Mouse (Mus musculus) megakaryocyte, adult 5-6 weeks (primary cell): ENCODE results near the gene Grm2. TPM values are rescaled to one million over a fixed set of nuclear protein-coding genes. Genes with fewer than 3 reads are reported as not detected.

ENCODE experiments used
- ATAC-seq: 2 replicates; pipeline ENCODE4 v1.8.0; 2016; ENCODE audit warnings: mild to moderate bottlenecking, inconsistent platforms; ENCODE audit not compliant: poor library complexity, severe bottlenecking
- total RNA-seq, 2 experiments: library from RNA; stranded (forward) in 1 of 2; stranded (reverse) in 1 of 2; fragments of 153-499, 151-499 nt in 1 of 2; fragments of 221-1000, 200-1000 nt in 1 of 2; gene quantifications; 2 replicates each; pipeline versions ENCODE4 v1.2.3 to v1.2.4; 2015 to 2017

The Grm2 gene
- not detected in 2 replicates for total RNA-seq (2015)
- not detected in 2 replicates for total RNA-seq (2017)

DNA sequence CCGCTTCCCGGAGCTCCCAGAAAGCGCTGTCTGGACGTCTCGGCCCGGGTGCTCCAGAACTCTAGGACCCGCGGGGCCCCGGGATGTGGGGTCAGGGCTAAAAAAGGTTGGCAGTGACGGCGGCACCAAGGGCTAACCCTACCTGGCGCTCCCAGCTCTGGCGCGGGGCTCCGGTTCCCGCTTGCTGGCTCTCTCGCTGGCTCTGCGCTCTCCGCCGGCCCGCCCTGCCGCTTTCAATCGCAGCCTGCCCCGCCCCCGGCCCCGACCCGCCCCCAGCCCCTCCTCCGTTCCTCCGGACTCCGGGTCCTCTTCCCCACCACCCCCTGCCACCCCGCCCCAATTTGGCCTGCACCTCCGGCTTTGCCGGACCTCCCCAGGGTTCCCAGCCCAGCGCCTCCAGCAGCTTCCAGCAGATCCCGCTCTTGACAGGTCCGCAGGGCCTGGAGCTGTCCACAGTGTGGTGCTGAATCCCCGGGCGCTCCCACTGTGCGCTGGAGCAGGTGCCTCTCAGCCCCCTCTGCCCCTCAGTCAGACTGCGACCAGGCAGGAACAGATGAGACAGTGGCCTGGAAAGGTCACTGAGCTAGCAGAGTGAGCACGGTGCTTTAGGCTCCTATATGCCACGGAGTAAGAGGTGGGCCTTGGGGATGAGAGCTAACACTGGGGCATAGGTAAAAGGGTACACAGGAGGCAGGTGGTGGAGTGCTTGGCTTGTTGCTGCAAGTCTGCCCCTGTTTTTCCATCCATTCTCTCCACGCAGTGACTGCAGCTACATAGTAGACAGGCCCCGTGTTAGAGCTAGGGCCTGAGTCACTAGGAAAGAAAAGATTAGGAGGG, at the start of gene Grm2:
Grm2 (minus strand) TSS at position 199 of the 837 bp plus-strand sequence.
- ATAC-seq, result 0 out of 2 replicates have a peak, but pooled peaks have one; percentile 21

DNA sequence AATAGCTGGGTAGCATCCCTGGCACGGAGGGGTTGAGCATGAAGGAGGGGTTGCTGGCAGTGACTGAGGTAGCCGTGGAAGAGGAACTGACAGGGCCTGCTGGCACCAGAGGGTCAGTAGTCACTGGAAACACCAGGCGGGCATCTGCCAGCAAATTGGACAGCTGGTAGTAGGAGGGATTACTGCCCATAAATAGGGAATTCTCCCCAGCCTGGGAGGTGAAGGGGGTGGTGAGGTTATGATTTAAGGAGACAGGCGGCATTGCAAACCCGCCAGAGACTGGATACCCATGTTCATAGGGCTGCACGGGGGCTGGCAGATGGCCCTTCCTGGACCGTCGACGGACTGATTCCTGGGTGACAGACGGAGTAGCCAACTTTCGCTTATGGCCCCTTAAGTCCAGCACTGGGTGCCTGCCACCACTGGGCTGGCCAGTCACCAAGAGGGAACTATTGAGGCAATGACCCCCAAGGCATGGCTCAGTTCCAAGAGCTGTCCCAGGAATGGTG, 37.1 kb upstream of the Grm2 start:
- ATAC-seq, result no peak

DNA sequence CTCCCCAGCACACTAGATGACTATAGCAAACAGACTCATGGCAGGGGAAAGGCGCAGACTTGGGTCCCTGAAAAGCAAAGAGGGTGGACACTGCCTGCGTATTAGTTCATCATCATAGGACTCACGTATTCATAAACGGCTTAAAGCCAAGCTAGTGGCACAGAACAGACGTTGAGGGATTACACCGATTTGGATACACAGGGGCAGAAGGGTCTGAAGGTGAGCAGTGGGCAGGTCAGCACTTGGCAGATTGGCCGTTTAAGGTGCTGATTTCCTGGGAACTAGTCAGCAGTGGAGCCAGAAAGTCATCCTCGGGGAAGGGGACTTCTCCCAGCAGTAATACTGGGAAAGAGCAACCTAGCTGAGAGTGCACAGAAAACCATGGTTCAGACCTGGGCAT, 33.0 kb upstream of the Grm2 start:
- no peak for ATAC-seq

DNA sequence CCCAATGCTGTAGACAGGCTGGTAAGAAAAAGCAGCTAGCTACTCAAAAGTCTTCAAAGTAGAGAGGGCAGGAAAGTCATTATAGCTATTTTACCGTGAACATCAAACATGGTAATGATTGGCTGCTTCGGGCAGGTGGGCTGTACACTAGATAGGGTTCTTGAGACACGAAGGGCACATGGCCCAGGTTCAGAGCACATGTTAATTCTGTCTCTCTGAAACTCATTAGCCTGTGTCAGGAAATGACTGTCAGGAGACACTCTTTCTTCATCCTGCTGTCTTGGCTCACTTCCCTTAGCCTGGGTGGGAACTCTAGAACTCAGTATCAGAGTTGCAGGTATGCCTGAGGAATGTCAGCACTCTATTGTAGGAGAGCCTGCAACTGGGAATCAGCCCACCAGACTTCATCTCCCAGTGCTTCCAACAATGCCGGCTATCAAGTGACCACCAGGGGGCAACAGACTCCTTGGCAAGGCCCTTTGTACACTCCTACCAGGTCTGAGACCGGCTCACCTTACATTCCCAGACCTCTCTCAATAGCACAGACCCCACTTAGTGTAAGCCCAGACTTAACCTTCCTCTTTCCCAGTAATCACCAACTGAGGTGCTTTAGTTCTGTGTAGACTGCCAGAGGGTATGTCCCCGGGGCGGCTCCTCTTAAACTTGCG, 31.2 kb upstream of the Grm2 start:
- peak; percentile 55 for ATAC-seq

DNA sequence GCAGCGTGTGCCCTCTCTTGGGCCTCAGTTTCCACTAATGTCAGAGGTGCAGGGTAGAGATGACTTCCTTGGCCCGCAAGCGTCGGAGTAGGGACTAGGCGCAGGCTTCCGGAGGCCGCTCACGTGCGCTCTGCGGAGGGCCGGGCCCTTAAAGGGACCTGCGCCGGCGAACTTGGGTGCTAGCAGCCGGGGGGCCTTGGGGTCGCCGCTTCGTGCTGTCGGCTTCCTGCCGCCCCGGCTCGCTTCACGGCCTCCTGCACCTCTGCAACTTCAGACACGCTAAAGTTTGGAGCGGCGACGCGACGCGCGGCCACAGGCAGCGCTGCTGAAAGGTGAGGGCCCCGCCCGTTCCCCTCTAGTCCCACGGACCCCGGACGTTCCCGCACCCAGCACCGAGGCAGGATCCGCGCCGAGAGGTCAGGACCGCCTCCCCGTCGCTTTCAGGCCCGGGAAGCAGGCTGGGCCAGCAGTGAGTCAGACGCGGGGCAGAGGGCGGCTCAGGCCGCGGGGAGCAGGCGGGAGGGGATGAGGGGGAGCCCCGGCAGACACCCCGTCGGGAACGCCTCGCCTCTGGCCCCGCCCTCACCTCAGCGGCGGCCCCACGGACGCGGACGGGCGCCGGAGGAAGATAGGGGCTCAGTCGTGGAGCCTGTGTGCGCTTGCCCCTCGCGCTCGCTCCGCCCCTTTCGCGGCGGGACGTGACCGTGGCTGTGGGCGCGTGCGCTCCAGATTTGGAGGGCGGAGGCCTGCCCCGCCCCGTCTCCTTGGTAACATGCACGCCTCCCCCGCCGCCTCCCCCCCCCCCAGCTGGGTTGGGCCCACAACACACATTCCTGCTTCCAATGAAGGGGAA, 29.6 kb upstream of the Grm2 start, which contains the start of gene Tex264:
Tex264 (minus strand) TSS at position 679 of the 853 bp plus-strand sequence.
- ATAC-seq, result peak; percentile 78

DNA sequence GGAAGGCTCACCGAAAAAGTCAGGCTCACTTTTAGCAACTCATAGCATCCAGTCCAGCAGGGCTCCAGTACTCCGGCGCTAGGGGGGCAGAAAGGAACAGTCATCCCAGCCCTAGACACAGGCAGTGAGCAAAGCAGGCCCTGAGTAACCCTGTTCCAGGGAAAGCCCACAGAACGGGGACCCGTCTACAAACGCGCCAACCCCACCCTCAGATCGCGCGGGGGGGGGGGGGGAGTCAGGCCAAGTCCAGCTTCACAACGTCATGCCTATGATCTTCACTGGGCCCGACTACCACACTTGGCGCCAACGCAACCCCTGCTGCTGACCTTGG, 29.0 kb upstream of the Grm2 start:
- ATAC-seq, result no peak; the same call in none of the 2 replicates

DNA sequence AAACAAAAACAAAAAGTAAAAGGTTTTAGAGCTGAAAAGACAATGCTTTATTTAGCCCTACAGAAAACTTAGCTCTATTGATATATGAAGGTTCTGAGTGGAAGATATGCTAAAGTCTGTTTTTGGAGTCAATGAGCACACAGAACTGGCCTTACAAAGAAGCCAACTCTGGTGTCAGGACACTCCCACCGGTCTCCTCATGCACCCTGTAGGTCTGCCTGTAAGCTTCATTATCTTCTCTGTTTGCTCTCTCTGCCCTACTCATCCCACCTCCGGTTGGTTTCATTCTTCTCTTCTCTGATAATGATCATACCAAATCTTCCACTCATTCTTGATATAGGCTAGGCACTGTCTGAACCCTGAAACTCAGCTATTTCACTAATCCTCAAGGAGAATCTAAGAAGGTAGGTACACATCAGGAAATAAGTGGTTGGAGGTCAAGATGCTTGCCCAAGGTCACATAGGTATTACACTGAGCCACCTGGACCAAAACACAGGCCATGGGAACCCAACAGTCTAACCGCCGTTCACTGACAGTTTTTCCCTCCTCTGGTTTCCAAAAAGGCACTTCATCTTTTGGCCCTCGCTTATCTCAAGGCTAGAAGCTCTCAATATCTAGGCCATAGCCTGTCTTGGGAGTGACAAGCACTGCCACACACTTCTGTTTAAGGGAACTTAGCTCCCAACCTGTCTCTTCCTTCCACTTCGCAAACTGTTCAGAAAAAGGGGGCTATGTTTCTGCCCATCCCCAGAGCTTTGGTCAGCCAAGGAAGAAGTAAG, 28.4 kb upstream of the Grm2 start:
- ATAC-seq, result no peak

DNA sequence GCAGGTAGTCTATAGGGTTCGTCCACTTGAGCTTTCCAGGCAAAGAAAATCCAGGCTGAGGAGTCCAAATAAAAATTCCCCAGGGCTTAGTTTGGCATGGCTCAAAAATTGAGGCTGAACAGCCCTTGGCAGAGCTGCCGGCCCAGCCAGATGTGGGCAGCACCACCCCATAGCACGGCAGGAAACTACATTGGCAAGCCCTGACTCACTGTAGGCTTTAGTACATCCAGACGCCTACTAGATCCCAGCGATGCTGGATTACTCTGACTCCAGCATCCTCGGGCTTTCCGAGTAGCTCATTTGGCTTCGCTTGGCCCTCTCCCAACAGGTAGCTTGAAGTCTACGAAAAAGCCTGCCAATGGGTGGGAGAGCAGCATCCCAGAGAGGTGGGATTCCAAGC, 25.1 kb upstream of the Grm2 start:
- no peak for ATAC-seq

DNA sequence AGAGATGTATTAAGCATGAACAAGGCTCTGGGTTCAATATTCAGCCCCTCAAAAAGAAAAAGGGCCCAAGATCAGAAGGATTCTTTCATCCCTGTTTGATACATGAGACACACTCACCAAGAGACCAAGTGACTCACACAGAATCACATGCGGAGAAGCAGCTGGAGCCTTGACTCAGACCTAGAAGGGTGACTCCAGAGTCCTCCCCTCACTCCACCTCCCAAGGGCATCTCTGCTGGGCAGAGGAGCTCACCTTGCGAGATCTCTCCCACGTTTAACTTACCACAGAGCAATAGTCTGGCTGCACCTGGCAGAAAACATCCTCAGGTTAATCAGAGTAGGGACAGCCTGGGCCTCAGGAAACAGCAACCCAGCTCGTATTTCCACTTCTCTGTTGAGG, 22.4 kb upstream of the Grm2 start:
- ATAC-seq, result no peak

DNA sequence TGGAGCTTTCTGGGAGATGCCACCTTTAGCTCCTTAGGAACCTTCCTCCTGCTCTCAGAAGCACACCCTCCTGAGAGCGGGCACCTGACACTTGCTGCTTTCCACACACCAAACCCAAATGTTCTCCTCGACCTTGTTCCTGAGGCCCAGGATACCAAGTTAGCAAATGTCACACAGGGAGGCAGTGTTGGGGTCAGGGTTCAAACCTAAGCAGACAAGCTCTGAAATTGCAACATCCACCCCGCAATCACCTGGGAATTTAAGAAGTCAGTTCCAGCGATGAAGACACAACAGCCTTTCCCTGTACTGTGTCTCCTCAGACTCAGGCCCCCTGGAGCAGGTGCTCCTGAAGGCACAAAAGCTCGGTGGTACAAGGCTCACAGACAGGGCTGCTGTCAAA, 21.8 kb upstream of the Grm2 start:
- ATAC-seq, result no peak

DNA sequence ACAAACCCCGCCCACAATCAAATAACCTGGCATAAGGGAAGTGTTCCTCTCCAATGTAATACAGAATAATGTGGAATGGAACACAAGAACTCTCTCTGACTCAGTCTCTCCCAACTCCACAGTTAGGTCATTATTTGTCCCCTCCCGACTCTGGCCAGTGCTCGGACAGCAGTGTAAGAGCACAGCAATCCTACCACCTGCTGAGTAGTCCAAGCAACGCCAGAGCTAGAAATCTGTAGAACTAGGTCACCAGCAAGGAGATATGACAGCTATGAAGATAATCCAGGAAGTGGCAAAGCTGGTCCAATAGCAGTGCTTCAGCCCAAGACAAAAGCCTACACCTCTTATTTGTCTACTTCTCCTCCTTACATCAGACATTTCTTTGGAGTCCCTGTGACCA, 20.7 kb upstream of the Grm2 start:
- no peak for ATAC-seq

DNA sequence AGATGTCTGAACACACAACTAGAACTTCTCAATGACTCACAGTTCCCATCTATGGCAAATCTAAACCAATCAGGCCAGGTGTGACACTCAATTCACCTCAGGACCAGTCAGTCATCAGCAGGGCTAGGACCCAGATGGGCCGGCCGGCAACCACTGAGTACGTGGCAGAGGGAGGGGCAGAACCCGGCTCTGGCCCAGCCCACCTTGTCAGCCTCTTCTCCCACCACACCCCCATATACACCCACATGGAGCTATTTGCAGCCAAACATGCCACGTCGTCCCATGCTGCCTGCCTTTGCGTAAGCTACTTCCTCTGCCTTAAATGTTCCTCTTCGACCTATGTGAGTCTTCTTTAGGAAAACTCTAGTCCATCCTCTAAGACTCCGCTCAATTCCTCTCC, 20.1 kb upstream of the Grm2 start:
- no peak for ATAC-seq

DNA sequence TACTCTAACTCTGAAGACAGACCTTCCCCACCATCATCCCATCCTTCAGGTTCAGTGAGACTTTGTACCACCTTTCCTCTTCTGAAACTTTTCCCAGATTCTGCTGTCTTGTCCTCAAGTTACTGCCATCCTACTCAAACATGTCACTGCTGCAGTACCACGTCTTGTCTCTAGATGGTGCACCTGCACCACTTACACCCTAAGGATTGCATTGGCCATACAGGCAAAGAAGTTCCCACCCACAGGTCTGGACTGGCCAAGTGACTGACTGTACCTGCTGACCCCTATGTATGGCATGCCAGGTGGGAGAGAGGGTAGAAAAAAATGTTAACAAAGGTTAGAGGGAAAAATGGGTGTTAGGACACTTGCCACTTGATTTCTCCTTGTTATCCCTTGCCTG, 19.6 kb upstream of the Grm2 start:
- peak; percentile 96 for ATAC-seq

DNA sequence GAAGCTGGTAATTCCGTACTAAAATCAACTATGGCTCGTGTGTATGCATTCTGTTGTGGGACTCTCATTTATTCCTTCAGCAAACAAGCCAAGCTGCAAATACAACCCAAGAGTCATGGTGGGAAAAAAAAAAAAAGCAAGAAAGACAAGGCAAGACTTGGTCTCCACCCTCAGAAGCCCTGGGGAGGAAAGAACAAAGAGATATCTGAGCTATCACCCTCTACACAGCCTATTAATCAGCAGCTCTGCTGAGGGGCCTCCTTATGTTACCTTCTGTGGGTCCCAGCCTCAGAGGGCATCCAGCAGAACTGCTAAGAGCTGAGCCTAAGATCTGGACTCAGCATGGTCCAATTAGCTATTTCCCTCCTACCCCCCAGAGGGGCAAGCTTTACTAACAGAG, 18.0 kb upstream of the Grm2 start:
- ATAC-seq, result no peak

DNA sequence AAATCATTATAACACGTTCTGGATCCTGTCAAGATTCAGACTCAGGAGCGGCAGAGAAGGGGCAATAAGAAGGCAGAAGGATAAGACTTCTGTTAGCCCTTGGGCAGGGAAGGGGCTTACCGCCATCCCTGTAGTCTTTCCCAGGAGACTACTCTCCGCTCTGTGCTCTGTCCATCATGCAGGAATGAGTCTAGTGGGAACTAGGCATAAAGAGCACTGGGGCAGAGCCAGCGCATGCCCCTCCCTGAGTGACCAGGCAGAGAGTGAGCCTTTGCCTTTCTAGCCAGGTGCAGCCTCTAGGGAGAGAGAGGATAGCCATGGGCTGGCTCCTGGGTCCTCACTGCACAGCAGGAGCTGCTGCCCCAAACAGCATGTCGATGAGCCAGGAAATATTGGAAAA, 9.0 kb upstream of the Grm2 start:
- no peak for ATAC-seq

DNA sequence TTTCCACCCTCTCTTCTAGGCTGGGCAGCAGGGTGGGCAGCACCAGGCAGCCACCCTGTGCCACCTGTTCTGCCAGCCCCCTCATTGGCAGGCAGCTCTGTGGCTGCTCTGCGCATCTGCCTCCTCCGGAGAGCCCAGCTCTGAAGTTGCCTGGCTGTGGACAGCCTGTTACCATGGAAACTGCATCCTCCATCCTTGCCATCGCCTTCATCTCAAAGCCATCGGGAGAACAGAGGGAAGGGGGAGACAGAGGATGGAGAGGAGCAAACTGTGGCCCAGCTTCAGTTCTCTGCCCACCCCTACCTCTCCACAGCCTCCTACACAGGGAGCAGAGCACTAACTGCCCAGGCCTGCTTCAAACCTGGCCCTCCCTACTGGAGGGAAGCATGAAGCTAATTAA, 8.6 kb upstream of the Grm2 start:
- no peak for ATAC-seq

DNA sequence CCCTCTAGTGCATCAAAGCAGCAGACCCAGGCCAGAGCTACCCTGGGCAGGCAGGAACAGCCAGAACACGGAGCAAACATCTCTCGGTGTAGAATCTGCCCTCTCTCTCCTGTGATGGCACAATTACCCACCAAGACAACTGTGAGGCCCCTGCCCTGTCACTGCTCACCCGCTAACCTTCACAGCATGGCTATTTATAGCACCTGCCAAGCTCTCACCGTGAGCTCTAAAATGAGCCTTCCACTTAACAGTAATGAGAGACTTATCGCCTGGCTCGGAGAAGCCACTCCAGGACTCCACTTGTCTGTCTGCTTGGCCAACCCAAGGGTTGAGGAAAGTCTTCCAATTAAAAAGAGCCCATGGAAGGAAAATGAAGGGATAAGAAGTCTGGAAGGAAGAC, 7.3 kb upstream of the Grm2 start:
- no peak for ATAC-seq

DNA sequence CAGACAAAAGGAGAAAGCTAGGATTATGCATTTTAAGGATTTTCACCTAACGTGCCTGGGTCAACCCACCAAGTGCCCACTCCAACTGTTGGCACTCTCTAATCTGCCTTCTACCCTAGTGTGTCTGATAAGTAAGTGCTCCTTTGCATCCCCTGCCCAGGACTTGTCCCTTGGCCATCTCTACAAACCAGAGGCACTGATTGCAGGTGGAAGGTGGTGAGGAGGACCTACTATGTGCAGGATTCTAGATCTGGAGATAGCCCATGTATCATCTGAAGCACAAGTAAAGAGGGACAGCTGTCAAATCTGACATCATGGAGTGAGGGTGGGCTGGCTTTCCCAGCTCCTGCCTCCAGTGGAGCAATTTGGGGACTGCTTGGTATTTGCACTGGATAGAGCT, 4.1 kb upstream of the Grm2 start:
- no peak for ATAC-seq

DNA sequence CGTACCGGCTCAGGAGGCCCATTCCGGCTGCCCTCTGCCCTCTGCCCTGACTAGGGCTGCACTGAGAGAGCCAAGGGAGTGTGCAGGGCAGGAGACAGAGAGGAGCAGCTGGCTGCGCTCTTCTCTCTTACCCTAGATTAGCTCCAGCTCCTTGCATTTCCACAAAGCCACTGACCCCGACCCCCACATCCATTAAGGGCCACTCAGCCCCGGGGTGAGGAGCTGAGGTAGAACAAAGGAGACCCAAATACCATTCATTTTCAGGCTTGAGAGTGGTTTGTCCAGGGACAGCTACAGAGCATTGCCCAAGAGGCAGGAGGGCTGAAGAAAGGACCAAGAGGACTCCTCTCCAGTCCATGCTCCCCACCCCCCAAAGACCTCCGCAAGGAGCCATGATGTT, 3.6 kb upstream of the Grm2 start:
- no peak for ATAC-seq

DNA sequence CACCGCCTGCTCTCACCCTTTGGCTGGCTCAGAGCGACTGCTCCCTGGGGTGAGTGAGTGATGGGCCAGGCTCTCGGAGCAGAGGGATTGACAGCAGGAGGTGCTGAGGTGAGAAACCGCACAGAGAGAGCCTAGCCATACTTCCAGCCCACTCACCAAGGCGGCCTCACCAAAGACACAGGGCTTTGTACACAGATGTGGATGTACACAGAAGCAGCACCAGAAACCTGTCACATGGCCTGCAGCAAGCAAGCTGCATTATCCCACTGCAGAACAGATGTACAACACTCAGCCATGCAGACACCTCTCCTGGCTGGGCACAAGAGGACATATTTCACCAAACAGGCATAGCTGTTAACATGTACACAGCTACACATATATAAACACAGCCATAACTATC, 1.7 kb upstream of the Grm2 start:
- no peak for ATAC-seq

DNA sequence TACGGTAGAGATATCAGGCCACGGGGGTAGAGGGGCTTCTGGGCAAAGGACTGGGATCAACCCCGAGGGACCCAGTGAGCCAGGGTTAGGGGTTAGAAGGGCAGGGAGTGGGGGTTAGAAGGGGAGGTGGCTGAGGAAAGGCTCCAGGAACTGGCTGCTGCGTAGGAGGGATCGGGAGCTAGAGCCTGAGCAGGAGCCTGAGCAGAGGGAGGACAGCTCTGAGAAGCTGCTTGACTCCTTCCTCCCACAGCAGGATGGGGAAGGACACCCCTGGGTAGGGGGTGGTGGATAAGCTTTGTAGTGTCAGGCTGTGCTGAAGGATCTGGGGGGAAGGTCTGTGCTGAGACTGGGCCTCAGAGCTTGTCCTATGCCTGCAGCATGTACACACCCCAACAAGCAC, 938 bp upstream of the Grm2 start:
- ATAC-seq, result no peak
